Mouse (Mus musculus) intestine, postnatal 0 days (tissue): ENCODE results near the gene Grasp. TPM values are rescaled to one million over a fixed set of nuclear protein-coding genes. Genes with fewer than 3 reads are reported as not detected.
A peak's percentile ranks its signal among the peaks of the same experiment; 100 is the strongest.

Experiments used
- ATAC-seq: fragments of 200-750 bp; cut with Nextera tagmentation; 2 replicates; pipeline ENCODE4 v1.8.0; 2017; ENCODE audit warnings: mild to moderate bottlenecking, moderate TSS enrichment, moderate library complexity
- H3K27ac ChIP-seq: fragments of 300-500 bp; sonication (generic); 2 replicates; pipeline ENCODE4 v1.5.1; 2014; ENCODE audit warnings: mild to moderate bottlenecking, low read depth, low read length, moderate library complexity
- H3K27me3 ChIP-seq: fragments of 300-500 bp; sonication (generic); replicated peaks from 2 replicates; pipeline ENCODE4 v1.6.1; 2014; ENCODE audit warnings: low read length, mixed read lengths; ENCODE audit not compliant: control insufficient read depth, insufficient read depth
- H3K36me3 ChIP-seq: fragments of 300-500 bp; sonication (generic); 2 replicates; pipeline ENCODE4 v1.6.1; 2014; ENCODE audit warnings: mild to moderate bottlenecking, moderate library complexity; ENCODE audit not compliant: control insufficient read depth, insufficient read depth
- H3K4me1 ChIP-seq: fragments of 300-500 bp; sonication (generic); replicated peaks from 2 replicates; pipeline ENCODE4 v1.6.1; 2014; ENCODE audit warnings: antibody characterized with exemption, low read length, mixed read lengths; ENCODE audit not compliant: control insufficient read depth, insufficient read depth
- H3K4me2 ChIP-seq: fragments of 300-500 bp; sonication (generic); replicated peaks from 2 replicates; pipeline ENCODE4 v1.6.1; 2014; ENCODE audit warnings: low read depth, mild to moderate bottlenecking, moderate library complexity
- H3K4me3 ChIP-seq: fragments of 300-500 bp; sonication (generic); 2 replicates; pipeline ENCODE4 v1.5.1; 2014; ENCODE audit warnings: low read depth, low read length
- H3K9ac ChIP-seq: fragments of 300-500 bp; sonication (generic); 2 replicates; pipeline ENCODE4 v1.6.1; 2014; ENCODE audit warnings: mild to moderate bottlenecking, low read depth, low read length
- H3K9me3 ChIP-seq: fragments of 300-500 bp; sonication (generic); 2 replicates; pipeline ENCODE4 v1.6.1; 2016; ENCODE audit warnings: mixed run types; ENCODE audit not compliant: control insufficient read depth
- CTCF ChIP-seq: sonication (generic); IDR thresholded peaks from 2 replicates; pipeline ENCODE4 v1.5.1; 2016; ENCODE audit warnings: low read depth, mild to moderate bottlenecking, control low read depth, antibody characterized with exemption, moderate library complexity
- WGBS: fragments of 180-500 bp; shearing (Covaris S2); extraction: QIAGEN DNeasy Blood & Tissue Kit; methylation state at CpG from one replicate; pipeline ENCODE4 v1.1.7; 2014; 5-methylcytosine and 5-hydroxymethylcytosine counted together
- polyA plus RNA-seq: library from polyadenylated mRNA; unstranded; fragments of >200 nt; fragmentation: Nextera tagmentation; extraction: Ambion mirVana; gene quantifications from 2 replicates; pipeline ENCODE4 v1.2.1, GENCODE M21; 2015

Grasp gene
- polyA plus RNA-seq, 1 experiment from 2014 or later: 2.0 TPM

- H3K4me1 ChIP-seq: 0 out of 2 replicates have a peak, but pooled peaks cover 3% of the 10 kb centered on the region
- no peak overlapping the region for H3K9ac ChIP-seq
- H3K27ac ChIP-seq: peak overlapping the region; percentile 83
- no peak for TF ChIP-seq CTCF
- no peak overlapping the region for H3K4me3 ChIP-seq
- no peaks in the 10 kb centered on the region for H3K9me3 ChIP-seq
- H3K27me3 ChIP-seq: no peaks in the 10 kb centered on the region
- H3K36me3 ChIP-seq: peaks cover 12% of the 10 kb centered on the region; the same call in 1 of the 2 replicates
- ATAC-seq: peak; percentile 51
- 42% methylated on average over 10 of the region's 10 CpGs for WGBS
- peak overlapping the region; percentile 43 for H3K4me2 ChIP-seq
These were observed 10.8 kb downstream of the Grasp start for GRCm38 (mm10) chr15:101234611-101235341.

GRCm38 (mm10) chr15:101235342-101235698 lies 11.3 kb downstream of the Grasp start:
- Histone ChIP-seq H3K9me3 (no peaks in the 10 kb centered on the region), H3K36me3 (peaks cover 12% of the 10 kb centered on the region; the same call in 1 of the 2 replicates), H3K4me2 (peak overlapping the region; percentile 43), H3K4me1 (0 out of 2 replicates have a peak, but pooled peaks cover 3% of the 10 kb centered on the region), H3K9ac (no peak overlapping the region), H3K27me3 (no peaks in the 10 kb centered on the region), H3K4me3 (no peak overlapping the region), H3K27ac (peak overlapping the region; percentile 83)
- WGBS: 17% methylated on average over 5 of the region's 5 CpGs
- ATAC-seq: peak; percentile 15; the same call in 1 of the 2 replicates
- TF ChIP-seq CTCF: no peak

GRCm38 (mm10) chr15:101235728-101236327 lies 11.8 kb downstream of the Grasp start:
- TF ChIP-seq CTCF: no peak
- peak; percentile 4; the same call in 1 of the 2 replicates for ATAC-seq
- Histone ChIP-seq H3K27ac (peak overlapping the region; percentile 83), H3K9me3 (no peaks in the 10 kb centered on the region), H3K4me3 (no peak overlapping the region), H3K9ac (no peak overlapping the region), H3K4me2 (peak overlapping the region; percentile 43), H3K27me3 (no peaks in the 10 kb centered on the region), H3K4me1 (peaks cover 3% of the 10 kb centered on the region; the same call in 1 of the 2 replicates), H3K36me3 (peaks cover 9% of the 10 kb centered on the region; the same call in 1 of the 2 replicates)
- 15% methylated on average over 12 of the region's 12 CpGs for WGBS

- H3K4me1 ChIP-seq: peaks cover 3% of the 10 kb centered on the region; the same call in 1 of the 2 replicates
- no peaks in the 10 kb centered on the region for H3K27me3 ChIP-seq
- TF ChIP-seq CTCF: peak; percentile 89
- H3K4me3 ChIP-seq: no peak overlapping the region
- H3K4me2 ChIP-seq: no peak overlapping the region
- no peak overlapping the region for H3K9ac ChIP-seq
- WGBS: 17% methylated on average over 3 of the region's 3 CpGs
- no peaks in the 10 kb centered on the region for H3K36me3 ChIP-seq
- no peaks in the 10 kb centered on the region for H3K9me3 ChIP-seq
- no peak for ATAC-seq
- H3K27ac ChIP-seq: no peak overlapping the region
These were observed 12.9 kb downstream of the Grasp start for GRCm38 (mm10) chr15:101236878-101237277.

- peaks cover 3% of the 10 kb centered on the region; the same call in 1 of the 2 replicates for H3K4me1 ChIP-seq
- 5% methylated on average over 28 of the region's 28 CpGs for WGBS
- no peaks in the 10 kb centered on the region for H3K9me3 ChIP-seq
- peak overlapping the region; percentile 50 for H3K4me2 ChIP-seq
- peak; percentile 82 for TF ChIP-seq CTCF
- no peaks in the 10 kb centered on the region for H3K27me3 ChIP-seq
- ATAC-seq: no peak
- H3K4me3 ChIP-seq: no peak overlapping the region
- no peak overlapping the region for H3K27ac ChIP-seq
- no peak overlapping the region for H3K9ac ChIP-seq
- H3K36me3 ChIP-seq: no peaks in the 10 kb centered on the region
These were observed 15.0 kb downstream of the Grasp start for GRCm38 (mm10) chr15:101238885-101239511.

- Histone ChIP-seq H3K36me3 (no peaks in the 10 kb centered on the region), H3K9ac (no peak overlapping the region), H3K4me1 (peaks cover 3% of the 10 kb centered on the region; the same call in 1 of the 2 replicates), H3K27ac (no peak overlapping the region), H3K9me3 (no peaks in the 10 kb centered on the region), H3K27me3 (no peaks in the 10 kb centered on the region), H3K4me3 (no peak overlapping the region), H3K4me2 (no peak overlapping the region)
- ATAC-seq: no peak
- 79% methylated on average over 8 of the region's 8 CpGs for WGBS
- no peak for TF ChIP-seq CTCF
These were observed 15.8 kb downstream of the Grasp start for GRCm38 (mm10) chr15:101239821-101240220.
